Mouse (Mus musculus) c-Kit-positive CD71-negative TER-119-negative erythroid progenitor cells, embryonic 14.5 days (primary cell): ENCODE data around the gene Ccdc124.
A peak's percentile ranks its signal among the peaks of the same experiment; 100 is the strongest.

Source experiments
- DNase-seq: peaks from one replicate; pipeline ENCODE4 v3.0.0-alpha.2; 2013; ENCODE audit warnings: low read depth

Ccdc124 gene

DNA sequence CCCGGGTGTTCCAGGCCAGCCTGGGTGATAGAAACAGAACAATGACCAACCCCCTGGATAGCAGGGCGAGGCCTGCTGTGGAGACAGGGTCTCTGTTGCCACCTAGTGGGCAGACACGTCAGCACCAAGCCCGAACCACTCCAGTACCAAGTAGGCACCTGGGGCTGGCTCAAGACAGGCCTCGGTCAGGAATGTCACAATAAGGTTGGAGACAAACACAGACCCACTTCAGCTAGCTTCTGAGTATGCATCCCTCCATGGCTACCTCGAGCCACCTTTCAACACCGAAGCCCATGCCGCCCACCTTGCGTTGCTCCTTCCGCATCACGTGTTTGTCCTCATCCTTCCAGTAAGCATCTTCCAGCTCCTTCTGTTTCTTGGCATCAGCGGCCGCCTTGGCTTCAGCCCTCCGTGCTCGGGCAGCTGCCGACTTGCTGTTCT, 4.1 kb downstream of the Ccdc124 start:
- peak; percentile 73 for DNase-seq

DNA sequence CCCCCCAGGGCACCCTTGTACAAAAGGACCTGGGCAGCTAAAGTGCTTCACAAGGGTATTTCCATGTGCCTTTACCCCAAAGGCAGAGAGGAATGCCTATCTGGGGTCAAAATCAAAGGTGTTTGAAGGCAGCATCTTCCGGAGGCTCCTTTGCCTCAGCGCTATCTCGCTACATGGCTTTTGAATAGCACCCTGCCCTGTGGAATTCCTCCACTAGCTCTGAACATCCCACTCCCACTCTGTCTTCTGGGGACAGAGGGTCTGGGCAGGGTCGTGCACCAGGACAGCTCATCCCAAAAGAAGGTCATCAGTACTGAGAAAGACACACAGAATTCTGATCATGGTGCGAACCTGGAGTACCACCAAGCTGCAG, 4.5 kb downstream of the Ccdc124 start:
- no peak for DNase-seq

DNA sequence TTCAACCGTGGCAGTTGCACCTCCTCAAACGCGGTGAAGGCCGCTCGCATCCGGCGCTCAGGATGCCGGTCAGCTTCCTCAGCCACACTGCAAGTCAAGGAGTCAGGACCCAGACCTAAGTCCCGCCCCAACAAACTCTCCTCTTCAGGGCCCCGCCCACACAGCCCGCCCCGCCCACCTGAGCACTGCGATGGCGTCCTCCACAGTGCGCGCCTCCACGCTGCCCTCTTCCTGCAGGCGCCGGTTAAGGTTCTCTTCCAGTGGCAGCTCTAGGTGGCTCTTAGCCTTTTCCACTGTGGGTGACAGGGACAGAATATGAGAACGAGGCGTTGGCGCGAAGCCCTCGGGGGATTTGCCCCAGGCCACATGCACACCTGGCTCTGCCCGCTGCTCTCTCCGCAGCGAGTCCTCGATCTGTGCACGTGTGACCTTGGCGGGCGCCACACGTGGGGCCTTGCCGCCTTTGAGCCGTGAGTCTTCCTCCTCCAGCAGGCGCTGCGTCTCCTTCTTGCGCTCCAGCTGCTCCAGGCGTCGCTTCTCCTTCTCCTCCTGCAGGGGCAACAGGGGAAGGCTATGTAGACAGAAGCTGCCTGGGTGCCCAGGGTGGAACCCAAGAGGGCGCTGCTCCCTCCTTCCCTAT, 5.1 kb downstream of the Ccdc124 start:
- peak; percentile 65 for DNase-seq

DNA sequence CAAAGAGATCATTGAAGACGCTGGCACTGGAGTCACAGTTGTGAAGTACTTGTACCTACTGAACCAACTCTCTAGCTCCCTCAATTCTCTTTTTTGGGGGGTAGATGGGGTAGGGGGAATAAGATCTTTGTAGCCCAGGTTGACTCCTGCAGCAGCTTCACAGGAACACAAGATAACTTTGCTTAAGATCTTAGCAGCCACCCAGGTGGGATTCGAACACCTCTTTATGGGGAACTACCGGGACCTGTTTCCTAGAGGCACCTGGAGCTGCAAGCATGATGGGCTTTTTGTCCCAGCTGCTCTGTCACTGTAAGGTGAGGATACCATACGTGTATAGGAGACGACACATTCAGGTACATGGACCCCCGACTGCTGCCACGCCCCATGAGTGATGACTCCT, 7.2 kb downstream of the Ccdc124 start:
- DNase-seq, result no peak

DNA sequence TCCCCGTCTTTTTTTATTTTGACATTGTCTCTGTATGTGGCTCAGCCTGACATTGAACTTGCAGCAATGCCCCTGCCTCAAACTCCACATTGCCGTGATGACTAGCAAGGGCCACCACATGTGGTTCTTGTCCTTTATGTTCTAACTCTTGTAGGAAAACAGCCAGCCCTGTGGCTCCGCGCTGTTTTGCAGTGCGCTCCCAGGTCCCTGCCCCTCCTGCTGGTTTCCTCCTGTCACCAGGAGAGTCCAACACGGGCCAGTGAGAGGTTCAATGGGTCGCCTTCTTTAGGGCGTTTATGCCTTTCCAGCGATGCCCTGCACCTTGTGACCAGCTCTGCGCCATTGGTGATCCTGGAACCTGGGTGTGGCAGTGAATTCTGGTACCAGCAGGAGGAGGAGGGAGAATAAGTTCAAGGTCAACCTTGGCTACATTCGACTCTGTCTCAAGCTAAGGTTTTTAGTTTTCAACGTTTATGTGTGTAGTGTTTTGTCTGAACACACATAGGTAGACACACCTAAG, 7.7 kb downstream of the Ccdc124 start:
- no peak for DNase-seq

DNA sequence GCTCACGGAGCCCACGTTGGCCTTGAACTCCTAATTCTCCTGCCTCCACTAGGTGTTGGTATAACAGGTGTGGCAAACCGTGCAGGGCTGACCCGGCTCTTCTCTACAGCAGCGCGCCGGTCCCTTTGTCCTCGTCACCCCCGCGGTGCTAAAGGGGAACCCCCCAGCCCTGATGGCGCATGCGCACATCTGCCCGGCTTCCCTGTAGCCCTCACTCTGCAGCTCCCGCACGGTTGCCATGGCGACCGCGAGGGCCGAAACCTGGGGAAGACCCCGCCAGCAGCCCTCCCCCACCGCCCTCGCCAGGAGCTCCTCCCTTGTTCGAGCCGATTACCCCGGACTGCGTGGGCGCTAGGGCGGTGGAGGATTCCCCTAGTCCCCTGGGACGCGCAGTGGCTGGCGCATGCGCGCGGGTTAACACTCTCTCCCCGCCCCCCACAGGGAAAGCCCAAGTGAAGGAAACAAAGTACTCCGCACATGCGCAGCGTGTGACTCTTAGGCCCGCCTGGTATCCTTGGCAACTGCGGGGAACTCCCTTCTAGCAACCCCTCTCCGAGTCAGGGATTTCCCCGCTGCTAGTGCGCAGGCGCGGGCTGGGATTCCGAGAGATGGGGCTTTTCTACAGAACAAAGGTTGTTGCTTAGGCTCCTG, 8.3 kb downstream of the Ccdc124 start:
- peak; percentile 99 for DNase-seq

DNA sequence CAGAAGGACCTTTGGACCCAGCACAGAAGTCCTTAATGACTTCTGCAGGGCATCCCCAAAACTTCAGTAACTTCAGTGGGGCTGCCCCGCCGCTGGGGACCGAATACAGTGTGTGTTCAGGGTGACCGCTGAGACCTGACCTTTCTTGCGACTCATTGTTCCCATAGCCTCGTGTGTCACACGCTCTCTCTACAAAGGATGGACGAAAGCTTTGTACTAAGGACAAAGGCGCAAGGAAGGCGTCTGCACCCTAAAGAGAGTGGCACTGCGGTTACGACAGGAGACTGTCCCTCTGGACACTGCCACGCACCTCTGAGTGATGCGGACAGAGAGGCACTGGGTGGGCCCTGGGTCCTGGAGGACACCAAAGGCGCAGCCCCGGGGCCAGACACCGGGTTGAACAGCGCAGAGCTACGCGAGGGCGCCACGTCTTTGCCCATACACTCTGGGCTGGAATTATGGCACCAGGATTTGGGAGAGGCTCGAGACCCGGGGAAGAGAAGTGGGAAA, 9.0 kb downstream of the Ccdc124 start:
- DNase-seq, result no peak

DNA sequence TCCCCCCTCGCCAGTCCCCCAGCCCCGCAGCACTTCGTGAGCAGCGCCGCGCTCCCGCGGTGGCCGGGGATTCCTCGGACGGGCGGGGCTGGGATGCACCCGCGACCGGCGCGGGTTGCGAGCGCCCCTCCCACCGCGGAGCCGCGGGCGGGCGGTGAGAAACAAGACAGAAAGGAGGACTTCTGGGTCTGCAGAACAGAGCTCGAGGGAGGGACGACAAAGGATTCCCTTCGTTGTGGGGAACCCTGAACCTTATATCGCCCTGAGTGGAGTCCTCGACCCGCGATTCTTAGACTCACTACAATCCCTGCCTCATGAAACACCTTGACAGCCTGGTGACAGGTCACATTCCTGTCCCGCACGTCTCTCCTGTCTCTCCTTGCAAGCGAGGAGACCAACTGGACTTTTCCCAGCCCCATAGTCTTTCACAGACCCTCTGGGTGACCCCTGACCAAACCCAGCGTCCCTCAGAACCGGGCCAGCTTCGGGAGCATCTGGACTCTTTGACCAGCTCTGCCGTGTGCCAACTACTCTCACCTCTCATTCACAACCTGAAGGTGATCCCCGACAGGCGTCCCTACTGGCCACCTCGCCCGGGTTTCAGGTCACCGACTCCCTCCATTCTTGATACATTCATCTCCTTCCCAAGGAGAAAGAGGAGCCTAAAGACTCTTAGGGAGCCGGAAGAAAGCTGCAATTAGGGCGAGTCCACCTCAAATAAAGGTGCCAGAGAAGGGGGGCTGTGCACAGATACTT, 9.6 kb downstream of the Ccdc124 start:
- DNase-seq, result no peak

DNA sequence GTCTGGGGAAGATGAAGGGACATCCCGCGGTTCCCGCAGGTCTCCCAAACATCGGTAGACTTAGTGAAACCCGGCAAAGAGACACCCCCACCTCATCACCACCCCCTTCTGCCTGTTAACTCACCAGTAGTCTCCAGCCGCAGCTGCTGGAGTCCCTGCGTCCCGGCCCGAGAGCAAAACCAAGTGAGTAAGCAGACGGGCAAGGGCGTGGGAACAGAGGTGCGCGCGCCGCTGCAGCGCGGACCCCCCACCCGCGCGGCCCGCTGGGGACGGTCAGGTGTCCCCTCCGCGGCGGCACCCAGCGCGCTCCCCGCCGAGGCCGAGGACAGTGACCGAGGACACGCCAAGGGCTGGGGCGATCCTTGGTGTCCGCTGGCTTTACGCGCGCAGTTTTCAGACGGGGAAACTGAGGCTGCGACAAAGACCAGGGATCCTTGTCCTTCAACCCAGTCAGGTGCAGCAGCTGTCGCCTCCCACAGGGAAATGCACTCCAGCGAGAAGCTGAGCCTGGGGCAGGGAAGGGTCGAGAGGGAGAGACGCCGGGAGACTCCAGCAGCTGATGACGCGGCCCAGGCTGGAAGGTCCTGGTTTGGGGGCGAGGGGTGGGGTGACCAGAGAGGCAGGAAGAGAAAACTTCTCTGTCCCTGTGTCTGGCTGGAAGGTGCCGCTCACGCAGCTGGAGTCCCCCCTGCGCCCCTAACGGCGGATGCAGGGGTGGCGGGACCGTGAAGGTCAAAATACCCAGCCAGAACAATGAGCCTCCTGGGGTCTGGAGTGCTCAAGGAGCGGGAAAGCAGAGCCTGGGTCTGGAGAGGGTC, 10.7 kb downstream of the Ccdc124 start, which contains the start of gene Kcnn1:
TSS of gene Kcnn1 (minus strand) at position 435 of the 818 bp plus-strand sequence.
- no peak for DNase-seq

DNA sequence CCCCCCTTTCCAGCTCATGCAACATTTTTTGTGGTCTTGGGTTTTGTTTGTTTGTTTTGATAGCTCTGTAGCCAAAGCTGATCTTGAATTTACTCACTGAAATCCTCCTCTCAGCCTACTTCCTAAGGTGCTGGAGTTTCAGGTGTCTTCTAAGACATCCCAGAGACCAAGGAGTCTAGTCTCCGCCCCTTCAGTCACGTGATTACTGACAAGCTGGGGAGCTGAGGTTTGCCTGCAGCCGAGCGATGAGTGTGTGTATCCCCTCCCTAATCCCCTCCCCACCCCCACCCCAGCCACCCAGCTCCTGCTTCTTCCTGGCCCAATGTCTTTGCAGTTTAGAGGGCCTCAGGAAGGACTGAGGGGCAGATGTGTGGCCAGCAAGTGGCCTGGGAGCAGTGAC, 16.2 kb downstream of the Ccdc124 start:
- no peak for DNase-seq

DNA sequence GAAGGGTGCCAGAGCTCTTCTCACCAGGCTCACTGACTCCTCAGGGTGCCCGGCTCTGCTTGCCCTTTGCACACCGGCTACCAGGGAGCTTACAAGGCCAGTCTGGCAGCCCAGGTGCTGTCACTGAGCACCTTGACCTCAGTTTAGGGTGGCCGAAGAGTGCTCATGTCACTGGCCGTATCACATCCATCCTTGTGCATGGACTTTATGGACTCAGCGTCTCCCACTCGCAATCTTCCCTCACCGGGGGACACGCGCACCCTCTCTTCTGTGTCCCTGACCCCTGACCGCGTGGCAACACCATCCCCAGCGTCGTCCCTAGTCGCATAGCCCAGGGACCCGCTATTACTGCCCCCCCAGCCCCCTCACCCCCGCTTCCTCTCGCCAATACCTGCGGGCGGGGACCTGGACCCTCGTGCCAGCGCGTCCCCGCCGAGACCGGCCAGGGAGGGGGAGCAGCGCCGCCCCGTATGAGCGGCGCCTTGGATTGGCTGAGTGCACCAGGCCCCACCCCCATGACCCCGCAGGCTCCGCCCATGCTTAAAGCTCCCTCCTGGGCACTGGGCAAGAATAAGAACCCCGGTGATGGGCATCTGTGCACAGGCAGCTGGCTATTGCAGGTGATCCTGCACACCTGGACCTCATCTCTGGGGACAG, 17.1 kb downstream of the Ccdc124 start:
- no peak for DNase-seq

DNA sequence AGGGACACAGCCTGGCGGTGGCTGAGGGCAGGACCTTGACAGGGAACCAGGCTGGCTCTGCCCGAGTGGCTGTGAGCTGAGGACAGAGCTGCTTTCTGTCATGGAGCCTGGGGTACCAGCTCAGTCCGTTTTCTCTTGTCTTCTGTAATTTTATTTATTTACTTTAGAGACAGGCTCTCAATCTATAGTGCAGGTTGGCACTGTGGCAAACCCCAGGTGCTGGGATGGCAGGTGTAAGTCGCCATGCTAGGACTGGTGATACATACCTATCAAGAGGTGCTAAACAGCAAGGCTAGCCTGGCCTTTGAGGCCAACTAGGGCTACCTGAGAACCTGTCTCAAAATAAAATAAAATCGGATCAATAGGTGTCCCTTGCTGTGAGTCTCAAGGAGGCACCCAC, 17.7 kb downstream of the Ccdc124 start:
- DNase-seq, result no peak

DNA sequence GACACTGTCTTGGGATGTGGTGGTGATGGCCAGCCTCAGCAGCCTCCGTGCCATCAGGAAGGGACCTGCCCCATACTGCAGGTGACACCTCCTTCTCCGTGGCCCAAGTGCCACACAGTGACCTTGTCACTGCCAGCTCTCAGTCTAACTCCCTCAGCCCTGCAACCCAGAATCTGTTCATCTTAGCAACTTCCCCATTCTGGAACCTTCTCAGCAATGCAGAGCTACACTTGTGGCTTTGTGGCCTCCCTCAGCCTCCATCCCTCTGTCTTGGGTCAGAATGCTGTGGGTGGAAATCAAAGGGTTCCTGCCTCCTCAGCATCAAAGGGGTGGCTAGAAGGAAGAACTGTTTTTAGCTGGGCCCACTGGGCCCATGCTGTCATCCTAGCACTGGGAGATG, 19.9 kb downstream of the Ccdc124 start:
- no peak for DNase-seq

DNA sequence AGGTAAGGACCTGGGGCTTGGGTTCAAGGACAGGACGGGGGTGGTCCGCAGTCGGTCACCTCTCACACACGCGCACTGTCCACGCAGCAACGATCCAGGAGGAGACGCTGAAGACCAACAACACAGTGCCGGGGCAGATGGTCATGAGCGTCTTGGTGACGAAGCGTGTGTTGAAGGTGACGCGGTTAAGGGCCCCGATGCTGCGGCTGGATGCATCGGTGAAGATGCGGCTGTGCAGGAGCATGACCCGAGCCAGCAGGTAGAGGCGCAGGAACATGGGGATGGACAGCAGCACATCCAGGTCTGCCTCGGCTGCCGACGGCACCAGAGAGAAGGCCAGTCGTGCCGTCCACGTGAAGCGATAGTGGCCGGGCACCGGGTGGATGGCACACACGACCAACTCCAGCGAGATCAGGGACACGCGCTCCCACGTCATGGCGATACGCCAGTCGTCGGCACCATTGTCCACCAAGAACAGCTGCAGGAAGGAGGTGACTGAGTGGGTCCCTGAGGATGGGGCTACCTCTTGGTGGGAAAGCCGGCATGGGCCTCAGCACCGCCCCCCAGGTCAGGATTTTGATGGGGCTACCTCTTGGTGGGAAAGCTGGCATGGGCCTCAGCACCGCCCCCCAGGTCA, 21.0 kb downstream of the Ccdc124 start:
- DNase-seq, result no peak

DNA sequence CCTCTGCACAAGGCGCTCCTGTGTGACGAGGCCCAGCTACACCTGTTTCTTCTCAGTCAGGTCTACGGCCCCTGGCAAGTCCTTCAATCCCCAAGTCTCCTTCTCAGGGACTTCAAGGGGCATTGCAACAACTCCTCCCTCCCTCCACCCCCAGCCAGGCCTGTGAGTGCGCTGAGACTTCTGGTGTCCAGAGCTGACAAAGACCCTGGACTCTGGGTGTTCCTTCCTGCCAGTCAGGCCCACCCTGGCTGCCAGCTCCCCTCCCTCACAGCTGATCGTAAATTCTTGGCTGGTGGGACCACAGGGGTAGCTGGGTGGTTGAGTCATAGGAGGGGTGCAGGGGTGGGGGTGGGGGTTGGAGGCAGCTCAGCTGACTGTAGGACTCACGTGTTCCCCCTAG, 21.9 kb downstream of the Ccdc124 start:
- DNase-seq, result no peak

DNA sequence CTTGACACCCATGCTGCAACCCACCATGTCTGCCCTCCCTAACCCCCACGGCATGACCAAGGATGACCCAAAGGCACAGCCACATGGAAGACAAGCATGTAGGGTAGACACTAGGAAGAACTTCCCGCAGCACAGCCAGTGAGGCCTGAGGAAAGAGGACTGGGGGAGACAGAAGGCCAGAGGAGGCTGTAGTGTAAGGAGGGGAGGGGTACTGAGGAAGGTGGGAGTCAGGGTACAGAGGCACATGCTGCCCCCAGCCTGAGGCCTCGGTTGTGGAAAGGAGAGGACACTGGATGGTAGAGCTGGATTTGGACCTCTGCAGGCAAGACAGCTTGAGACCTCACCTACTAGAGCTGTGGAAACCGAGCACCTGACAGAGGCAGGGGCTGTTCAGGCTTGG, 22.8 kb downstream of the Ccdc124 start:
- no peak for DNase-seq

DNA sequence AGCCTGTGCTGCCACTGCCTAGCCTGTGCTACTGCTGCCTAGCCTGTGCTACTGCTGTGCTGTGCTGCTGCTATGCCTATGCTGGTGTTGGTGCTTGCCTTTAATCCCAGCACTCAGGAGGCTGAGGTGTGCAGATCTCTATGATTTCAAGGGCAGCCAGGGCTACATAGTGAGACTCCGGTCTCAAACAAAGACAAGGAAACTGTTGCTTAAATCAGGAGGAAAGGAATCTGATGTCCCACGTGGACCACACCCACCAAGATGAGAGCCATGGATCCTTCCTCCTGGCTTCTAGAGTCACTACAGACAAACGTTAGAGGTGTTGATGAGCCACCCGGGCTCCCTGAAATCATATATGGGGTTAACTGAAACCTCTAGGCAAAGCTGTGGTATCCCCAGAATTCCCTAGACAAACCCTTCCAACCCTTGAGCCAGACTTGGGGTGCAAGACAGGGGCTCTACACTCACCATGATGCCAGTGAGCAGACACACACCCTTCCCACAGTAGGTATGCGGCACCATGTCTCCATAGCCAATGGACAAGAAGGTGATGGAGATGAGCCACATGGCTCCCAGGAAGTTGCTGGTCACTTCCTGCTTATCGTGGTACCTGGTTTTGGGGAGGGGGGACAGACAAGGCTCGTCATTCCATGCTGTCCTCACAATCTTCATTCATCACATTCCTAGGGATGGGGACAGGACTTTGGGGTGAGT, 23.4 kb downstream of the Ccdc124 start:
- DNase-seq, result no peak

DNA sequence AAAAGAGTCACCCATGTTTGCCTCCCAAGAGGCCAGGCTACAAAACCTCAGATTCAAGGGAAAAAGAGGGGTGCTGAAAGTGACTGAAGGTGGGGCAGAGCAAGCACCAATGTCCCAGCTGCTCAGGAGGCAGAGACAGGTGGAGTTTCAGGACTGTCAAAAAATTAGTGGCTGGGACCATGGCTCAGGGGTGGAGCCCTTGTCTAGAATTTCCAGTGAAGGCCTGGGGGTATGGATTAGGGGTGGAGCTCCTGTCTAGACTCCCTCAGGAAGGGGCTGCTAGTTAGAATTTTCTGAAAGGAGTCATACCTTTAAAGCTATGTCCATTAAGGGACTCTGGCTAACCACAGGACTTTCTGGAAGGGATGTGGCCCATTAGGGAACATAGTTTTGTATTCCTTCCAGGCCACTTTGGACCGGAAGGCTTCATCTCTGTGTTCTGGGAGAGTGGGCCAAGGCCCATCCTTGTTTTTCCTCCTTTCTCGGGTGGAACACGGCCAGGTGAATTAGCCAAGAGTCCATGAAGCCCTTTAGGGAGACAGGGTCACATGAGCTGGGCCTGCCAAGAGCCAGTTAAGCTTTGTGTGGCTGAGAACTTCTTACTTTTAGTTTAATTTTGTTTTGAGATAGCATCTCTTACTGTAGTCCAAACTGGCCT, 24.3 kb downstream of the Ccdc124 start:
- no peak for DNase-seq

DNA sequence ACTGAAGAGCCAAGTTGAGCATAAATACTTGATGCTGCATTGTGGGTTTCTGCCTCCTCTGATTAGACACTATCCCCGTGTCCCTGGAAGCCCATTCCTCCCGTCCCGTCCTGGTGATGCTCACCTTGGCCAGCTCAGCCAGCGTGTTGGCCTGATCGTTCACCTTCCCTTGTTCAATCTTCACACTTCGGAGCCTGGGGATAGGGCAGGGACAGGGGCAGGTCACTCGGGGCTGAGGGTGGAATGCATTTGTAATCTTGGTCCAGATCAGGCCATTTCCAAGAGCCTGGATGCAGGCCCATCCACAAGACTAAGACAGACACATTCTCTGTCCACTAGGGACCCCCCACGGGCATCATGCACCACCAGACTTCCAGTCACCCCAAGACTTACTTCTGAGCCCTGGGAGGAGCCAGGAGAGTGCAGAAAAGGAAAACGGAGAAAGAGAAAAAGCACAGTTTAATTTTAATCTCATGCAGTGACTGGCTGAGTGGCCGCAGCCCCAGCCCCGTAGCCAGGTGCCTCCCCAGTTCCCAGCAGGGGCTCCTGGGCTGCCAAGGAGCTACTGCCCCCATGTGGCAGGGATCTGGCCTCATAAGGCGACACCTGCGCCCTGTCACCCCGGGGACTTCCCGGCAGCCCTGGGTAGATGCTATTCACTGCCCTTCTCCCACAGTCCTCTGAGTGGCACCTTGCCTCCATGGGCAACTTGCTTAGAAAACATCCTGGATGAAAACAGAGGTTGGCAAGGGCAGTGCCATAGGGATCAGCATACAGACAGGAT, 27.2 kb downstream of the Ccdc124 start:
- no peak for DNase-seq
